Mouse (Mus musculus): Measurements from ENCODE around the gene Slc38a8. TPM values are rescaled to one million over a fixed set of nuclear protein-coding genes. Genes with fewer than 3 reads are reported as not detected.
A peak's percentile ranks its signal among the peaks of the same experiment; 100 is the strongest.

The Slc38a8 gene
- polyA plus RNA-seq, 1 experiment, result 0.72 TPM

DNA sequence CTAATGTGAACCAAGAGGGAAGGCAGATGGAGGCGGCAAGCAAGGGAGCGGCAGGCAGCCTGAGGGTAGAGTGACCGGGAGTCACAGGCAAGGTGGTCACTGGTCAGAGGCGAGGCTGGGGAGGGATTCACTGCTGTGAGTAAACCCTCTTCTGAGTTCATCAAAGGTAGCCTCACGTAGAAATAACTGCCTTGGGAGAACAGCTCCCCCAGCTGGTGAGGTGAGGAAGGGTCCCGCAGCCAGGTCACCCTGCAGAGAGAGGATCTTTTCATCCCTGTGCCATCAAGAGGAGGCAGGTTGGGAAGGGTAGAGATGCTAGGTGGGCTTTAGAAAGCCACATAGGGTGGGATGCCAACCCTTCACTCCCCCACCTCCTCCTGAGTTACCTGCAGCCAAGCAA is 4.7 kb downstream of the Slc38a8 start:
- DNase-seq (ENCODE audit: extremely low spot score in 1 of 2, low spot score in 1 of 2), result peak in 1 of 2 experiments; percentile 61

DNA sequence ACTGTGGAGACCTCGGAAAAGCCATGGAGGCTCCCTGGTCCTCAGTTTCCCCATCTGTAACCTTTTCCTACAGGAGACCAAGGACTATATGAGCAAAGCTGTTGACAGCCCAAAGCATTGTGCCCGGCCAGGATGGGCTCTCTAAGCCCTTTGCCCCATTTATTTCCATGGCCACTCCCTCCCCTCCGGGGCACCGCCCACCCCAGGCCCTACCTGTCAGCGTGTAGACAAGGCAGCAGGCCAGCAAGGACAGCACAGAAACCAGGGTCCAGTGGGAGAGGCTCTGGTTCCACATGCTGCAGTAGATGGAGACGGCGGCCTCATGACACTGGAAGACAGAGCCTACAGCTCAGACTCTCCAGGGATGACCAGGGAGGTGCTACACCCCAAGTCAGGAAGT is 14.4 kb downstream of the Slc38a8 start:
- DNase-seq (ENCODE audit: extremely low spot score in 1 of 2, low spot score in 1 of 2), result no peak

DNA sequence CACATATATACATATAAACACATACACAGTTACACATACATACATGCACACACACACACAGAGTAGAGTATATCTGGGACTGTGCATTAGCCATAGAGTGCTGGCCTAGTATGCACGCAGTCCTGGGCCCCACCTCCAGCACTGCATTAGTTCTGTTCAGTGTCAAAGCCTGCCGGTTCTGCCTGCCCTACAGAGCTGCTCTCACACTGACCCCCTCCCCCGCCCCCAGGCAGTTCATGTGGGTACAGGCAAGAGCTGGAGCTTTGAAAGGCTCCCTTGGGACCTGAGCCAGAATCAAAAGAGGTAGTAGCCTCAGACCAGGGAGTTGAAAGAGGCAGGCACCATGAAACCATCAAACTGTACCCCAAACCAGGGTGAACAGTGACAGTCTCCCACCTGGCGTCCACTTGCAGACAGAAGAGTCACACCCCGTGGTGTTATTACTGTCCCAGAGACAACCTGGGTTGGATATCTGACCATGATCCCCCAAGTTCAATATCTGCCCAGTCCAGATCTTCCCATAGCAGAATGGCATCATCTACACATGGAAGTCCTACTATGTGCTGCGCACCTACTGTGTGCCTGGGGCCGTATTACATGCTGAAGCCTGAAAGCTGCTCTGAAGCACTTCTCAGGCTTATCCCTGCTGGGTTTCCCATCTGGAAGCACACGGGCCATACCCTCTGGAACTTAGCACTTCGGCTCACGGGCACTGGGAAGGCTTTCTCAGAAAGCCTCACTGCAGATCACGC is 17.2 kb downstream of the Slc38a8 start:
- no peak for DNase-seq (ENCODE audit: extremely low spot score in 1 of 2, low spot score in 1 of 2)

DNA sequence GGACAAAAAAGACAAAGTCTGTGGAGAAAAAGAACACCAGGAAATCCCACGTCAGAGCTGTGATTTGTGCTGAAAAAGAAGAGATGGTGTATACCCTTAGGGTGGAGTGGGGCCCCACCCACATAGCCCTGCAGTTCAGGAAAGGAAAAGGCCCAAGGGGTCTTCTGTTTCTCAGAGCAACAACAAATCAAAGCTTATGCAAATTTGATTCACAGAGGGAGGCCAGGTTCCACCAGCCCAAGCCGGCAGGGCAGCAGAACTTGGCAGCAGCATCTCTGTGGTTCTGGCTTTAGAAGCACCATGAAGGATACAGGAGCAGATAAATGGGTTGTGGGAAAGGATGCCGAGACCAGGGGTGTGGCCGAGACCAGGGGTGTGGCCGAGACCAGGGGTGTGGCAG is 22.8 kb downstream of the Slc38a8 start:
- no peak for DNase-seq (ENCODE audit: extremely low spot score in 1 of 2, low spot score in 1 of 2)

DNA sequence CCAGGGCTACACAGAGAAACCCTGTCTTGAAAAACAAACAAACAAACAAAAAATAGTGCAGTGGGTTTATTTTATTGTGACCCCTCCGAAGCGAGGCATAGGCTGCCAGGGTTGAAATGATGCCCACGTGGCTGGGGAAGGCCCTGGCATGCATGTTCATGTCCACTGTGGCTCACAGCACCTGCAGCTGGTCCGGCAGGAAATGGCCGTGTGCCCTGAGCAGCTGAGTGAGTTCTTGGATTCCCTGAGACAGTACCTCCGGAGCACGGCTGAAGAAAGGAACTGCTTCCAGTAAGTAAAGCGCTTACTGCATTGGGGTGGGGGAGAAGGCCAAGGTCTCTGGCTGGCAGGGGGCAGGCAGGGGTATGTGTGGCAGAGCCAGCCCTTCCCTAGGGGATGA is 33.4 kb downstream of the Slc38a8 start:
- DNase-seq (ENCODE audit: extremely low spot score in 1 of 2, low spot score in 1 of 2), result no peak

DNA sequence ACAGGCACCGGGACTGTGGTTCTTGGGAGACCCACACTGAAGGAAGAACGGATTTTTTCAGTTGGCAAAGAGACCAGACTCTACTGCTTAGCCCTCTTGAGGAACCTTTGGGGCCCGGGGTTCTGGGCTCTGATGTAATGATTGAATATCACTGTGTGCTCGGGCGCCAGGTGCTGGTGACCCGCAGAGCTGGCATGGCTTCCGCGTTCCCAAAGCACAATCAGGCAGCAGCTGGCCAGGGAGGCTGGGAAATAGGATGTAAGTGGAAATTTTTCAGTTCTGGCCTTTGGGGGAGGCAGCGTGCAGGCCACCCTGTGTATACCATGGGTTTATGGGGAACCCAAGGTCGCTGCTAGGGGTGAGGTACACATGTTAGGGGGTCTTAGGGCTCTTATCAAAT is 34.7 kb downstream of the Slc38a8 start:
- DNase-seq (ENCODE audit: extremely low spot score in 1 of 2, low spot score in 1 of 2), result no peak

DNA sequence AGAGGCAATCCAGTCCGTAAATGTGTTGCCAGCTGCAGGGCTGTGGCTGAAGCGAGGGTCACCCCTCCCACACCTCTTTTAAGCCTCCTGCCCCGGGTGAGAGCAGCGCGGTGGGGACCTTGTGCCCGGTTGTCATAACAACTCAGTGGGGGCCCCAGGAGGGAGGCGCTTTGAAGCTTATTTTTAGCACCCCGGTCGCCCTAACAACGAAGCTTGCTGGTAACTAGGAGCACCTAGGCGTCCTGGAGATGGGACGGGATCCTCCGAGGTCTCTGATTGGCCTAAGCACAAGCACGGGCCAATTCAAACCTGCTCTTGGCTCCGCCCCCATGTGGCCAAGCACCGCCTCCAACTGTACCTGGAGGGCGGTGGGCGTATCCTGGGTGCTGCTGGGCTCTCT is 35.4 kb downstream of the Slc38a8 start:
- peak; percentile 50 to 65 for DNase-seq (ENCODE audit: extremely low spot score in 1 of 2, low spot score in 1 of 2)

DNA sequence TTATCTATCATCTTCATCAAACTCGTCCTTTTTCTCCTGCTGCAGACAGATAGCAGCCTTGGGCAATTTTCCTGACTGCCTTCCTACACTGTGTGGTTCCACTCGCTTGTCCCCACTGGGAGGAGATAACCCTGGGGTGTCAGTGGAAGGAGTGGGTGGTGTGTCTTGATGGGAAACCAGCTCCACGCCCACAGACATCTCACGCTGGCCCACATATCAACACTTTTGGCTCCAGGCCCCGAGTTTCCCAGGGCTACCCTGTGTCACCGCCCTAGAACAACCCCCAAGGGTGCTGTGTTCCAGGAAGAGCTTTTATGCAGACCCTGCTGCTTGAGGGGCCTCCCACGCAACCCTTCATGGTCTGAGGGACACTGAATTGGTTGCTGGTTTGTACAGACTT is 37.8 kb downstream of the Slc38a8 start:
- DNase-seq (ENCODE audit: extremely low spot score in 1 of 2, low spot score in 1 of 2), result no peak

DNA sequence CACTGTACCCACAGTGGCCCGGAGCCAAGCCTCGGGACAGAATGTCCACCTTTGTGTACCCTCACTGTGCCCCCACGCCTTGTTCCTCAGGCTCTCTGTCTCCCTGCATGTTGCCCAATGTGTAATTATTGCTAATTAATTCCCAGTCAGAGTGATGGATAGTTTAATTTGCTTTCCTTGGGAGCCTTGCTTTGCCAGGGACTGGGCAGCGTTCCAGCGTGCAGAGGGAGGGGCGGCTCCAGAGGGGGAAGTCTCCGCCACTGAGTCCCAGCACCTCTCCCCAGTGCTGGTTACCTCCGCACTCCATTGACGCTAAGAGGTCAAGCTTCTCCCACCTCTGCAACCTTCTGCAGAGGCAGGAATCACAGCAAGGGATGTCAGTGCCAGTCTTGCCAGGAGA is 40.1 kb downstream of the Slc38a8 start:
- DNase-seq (ENCODE audit: extremely low spot score in 1 of 2, low spot score in 1 of 2), result no peak

DNA sequence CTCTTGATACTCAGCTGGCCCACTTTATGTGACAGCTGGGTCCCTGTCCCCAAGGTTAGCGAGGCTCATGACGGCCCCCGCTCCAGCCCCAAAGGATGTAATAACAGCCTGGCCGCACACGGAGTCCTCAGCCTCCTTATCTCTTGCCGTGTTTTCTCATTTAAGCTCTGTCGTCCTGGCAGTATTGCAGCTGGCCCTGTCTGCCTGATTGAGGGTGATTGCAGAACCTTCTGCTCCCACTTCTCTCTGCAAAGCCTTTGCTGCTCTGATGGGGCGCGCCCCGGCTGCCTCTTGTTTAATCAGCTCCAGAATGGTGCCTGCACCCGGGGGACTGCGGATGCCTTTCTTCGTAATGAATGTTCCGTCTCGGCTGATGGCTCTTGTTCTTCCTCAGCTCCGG is 41.8 kb downstream of the Slc38a8 start:
- no peak for DNase-seq (ENCODE audit: extremely low spot score in 1 of 2, low spot score in 1 of 2)

DNA sequence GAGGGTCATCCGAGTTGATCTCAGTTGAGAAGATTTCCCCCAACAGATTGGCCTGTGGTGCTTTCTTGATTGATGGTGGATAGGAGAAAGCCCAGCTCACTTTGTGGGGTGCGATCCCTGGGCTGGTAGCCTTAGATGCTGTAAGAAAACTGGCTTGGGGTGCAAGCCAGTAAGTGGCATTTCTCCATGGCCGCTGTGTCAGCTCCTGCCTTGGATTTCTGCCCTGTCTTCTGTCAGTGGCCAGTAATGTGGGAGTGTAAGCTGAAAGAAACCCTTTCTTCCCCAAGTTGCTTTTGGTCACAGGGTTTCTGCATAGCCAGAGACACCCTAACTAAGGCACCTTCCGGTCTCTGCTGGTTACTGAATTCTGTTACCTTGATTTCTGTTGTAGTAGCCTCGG is 45.5 kb downstream of the Slc38a8 start:
- no peak for DNase-seq (ENCODE audit: extremely low spot score in 1 of 2, low spot score in 1 of 2)

DNA sequence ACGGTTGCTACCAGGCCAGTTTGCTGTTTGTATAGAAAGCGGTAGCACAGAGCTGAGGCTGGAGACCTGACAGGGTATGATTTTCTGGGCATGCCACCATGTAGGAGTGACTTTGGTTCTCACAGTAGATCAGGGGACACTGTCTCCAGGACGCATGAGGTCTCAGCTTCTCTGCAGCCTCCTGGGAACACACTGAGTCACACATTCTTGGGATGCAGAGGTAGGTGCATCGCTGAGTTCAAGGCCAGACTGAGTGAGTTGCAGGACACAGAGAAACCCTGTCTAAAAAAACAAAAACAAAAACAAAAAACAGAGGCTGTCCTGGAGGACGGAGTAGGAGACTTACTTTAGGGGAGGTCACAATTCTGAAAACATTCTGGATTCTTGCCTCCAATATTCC is 48.6 kb downstream of the Slc38a8 start:
- DNase-seq (ENCODE audit: extremely low spot score in 1 of 2, low spot score in 1 of 2), result no peak

DNA sequence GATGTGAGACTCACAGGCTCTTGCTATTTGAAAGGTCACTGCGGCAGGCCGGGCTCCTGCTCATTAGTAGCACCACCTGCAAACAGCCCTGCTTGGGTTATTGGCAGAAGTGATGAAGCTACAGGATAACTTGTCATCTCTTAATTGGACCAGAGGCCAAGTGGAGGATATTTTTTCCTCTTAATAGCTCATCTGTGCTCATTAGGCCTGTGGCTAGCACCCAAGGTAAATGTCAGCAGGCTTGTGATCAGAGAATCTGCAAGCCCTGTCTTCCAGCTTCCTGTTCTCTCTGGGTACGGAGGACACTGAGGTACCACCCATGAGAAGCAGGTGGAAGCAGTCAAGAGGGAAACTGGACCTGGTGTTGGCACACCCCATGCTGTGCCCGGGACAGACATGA is 50.4 kb downstream of the Slc38a8 start:
- DNase-seq (ENCODE audit: extremely low spot score in 1 of 2, low spot score in 1 of 2), result no peak

DNA sequence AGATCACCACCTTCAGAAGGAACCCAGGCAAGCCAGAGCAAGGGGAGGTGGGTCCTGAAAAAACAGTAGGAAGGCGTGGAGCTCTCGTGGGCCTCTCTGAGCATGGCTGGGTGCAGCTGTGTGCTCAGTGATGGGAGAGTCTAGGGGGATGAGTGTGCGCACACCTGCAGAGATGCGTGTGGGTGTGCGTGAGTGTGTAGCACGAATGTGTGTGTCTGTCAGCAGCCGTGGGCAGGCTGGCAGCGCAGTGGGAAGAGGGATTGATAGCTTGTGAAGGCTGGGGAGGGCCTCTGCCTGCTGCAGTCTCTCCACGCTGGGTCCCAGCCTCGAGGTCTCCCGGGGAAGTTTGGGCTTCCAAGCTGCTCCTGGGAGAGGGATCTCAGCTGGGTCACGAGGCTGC is 51.9 kb downstream of the Slc38a8 start:
- peak in 1 of 2 experiments; percentile 75 for DNase-seq (ENCODE audit: extremely low spot score in 1 of 2, low spot score in 1 of 2)

DNA sequence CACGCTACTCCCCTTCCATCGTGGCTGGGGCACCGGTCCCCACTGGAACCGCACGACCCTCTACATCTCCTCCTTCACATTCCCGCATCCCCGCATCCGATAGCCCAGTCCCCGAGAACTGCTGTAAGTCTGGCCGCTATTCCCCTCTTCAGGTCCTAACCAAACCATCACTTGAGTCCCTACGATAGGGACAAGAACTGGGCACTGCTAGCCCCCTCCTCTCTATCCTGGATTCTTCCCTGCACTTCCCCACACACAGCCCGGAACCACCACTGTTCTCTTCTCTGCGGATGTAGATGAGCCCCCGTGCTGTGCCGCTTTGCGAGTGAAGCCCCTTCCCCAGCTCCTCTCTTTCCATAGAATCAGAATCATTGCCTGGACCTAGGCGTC is 53.7 kb downstream of the Slc38a8 start:
- DNase-seq (ENCODE audit: extremely low spot score in 1 of 2, low spot score in 1 of 2), result no peak

DNA sequence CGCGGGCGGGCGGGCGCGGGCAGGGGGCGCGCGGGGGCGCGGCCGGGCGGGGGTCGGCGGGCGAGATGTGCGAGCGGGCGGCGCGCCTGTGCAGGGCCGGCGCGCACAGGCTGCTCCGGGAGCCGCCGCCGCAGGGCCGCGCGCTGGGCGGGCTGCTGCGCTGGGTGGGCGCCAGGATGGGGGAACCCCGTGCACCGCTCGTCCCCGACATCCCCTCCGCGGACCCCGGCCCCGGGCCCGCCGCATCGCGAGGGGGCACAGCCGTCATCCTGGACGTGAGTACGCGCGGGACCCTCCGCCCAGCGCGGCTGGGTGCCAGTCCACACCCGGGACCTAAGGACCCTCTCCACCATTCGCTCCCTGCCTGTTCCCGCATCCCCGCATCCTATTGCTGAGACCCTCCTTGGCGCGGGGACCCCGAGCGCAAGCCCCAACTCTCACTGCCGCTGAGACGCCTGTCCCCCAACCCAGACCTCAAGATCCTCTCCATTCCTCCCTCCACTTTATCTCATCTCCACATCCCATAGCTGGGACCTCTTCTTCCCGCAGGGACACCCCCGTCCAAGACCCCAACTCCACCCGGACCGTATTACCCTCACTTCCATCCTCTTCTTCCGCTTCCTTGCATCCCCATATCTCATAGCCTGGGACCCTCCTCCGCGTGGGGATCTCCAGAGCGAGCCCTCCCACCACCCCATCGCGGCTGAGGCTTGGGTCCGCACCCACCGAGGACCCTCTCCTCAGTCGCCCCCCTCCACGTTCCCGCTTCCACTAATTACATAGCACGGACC is 54.3 kb downstream of the Slc38a8 start:
- no peak for DNase-seq (ENCODE audit: extremely low spot score in 1 of 2, low spot score in 1 of 2)

DNA sequence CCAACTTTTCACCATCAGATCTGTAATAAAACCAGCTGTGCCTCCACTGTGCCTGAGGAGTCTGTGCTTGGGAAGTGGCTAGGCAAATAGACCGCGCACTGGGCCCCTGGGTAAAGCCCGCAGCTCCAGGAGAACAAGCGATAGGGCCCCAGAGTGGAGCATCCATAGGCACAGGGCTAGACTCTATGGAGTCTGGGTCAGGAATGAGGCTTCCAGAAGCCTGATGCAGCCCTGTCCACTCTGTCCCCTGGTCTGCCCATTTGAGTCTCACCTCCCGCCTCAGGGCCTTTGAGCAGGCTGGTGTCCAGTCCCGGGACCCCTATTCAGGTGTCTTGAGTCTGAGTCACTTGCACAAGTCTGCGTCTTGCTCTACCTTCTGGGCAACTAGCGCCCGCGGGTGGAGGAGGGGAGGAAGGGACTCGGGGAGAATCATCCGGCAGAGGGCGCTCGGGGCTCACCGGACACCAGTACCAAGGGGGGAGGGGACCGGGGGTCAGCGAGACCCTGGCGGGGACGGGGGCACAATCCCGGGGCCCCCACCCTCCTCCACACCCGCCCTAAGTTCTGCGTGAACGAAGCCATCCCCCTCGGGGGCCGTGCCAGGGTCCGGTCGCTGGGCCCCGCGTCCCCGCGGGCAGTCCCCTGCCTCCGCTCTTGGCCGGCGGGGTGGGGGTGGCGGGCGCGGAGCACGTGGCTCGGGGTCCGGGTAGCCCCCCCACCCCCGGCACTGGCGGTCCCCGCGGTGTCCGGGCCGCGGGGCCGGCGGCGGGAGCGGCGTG is 55.1 kb downstream of the Slc38a8 start, which contains the start of gene Necab2:
Gene Necab2 (plus strand): TSS at position 509 of the 779 bp plus-strand sequence.
- peak; percentile 57 to 92 for DNase-seq (ENCODE audit: extremely low spot score in 1 of 2, low spot score in 1 of 2)

DNA sequence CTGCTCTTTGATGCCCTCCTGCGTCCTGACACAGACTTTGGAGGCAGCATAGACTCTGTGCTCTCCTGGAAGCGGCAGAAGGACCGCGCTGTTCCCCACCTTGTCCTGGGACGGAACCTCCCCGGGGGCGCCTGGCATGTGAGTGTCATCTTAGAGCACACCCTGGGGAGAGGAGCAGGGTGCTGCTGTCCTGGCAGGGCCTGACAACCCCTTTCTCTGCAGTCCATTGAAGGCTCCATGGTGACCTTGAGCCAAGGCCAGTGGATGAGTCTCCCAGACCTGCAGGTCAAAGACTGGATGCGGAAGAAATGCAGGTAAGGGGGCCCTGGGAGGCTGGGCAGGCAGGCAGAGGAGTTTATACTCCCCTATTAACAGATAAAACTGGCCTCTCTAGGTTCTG is 58.5 kb downstream of the Slc38a8 start:
- DNase-seq (ENCODE audit: extremely low spot score in 1 of 2, low spot score in 1 of 2), result no peak

DNA sequence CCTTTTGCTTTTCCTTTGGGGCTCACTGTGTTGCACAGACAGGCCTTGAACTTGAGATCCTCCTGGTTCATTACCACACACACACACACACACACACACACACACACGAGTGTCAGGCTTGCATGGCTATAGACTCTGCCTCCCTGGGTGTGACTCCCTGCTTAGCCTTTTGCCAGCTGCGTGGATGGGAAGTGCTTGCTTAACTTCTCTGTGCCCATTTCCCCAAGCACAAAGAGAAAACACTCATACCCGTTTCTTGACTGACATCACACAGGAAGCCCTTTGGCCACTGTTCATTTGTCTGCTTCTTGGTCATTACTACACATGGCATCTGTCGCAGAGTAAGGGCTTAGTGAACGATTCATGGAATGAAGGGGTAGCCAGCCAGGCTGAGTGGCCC is 59.5 kb downstream of the Slc38a8 start:
- DNase-seq (ENCODE audit: extremely low spot score in 1 of 2, low spot score in 1 of 2), result no peak

DNA sequence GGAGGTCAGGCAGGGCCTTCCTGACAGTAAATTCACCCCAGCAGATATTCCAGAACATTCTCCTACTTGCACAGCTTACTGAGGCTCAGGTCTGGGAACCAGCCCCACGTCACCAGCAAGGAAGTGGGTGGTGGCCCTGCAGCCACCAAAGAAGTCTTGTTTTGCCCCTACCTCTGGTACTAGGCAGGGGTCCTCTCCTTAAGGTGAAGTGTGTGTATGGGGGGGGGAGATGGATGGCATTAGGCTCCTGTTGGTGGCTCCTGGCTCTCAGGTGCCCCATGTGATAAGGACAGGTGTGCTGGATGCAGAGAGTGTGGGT is 60.6 kb downstream of the Slc38a8 start:
- DNase-seq (ENCODE audit: extremely low spot score in 1 of 2, low spot score in 1 of 2), result no peak

DNA sequence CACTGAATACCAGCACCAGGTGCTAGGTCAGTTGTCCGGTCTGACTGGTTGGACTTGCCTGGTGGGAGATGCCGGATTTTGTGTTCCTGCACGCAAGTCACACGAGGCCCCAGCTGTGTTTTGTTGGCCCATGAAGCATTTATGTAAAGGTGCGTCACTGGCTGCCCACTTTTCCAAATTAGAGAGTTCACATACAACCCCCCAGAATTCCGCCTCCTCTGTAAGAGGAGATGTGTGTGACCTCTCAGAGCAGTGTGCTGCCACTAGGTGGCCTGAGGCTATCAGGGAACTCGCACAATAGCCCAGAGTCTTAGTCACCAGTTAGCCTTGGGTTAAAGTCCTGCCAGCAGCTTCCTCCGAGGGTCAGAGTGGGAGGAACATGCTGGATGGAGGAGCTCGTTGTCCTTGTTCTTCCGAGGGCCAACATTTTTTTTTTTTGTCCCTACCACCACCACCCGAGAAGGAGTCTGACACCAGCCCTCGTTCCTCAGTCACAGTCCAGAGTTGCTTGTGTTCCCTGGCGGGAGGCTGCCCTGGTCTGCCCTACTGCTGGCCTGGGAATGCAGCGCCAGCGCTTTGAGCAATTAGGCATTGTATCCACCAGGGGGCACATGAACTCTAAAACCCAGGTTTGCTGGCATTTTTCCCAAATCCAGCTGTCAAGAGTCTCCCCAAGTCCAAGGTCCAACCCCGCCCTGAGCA is 61.1 kb downstream of the Slc38a8 start:
- DNase-seq (ENCODE audit: extremely low spot score in 1 of 2, low spot score in 1 of 2), result peak in 1 of 2 experiments; percentile 81
